Mouse (Mus musculus) brain, embryonic 14.5 days (tissue): ENCODE results near the gene Ryk. TPM values are rescaled to one million over a fixed set of nuclear protein-coding genes. Genes with fewer than 3 reads are reported as not detected.
A peak's percentile ranks its signal among the peaks of the same experiment; 100 is the strongest.

ENCODE experiments used
- DNase-seq: peaks from one replicate; pipeline ENCODE4 v3.0.0-alpha.2; 2011; ENCODE audit warnings: low read depth
- CTCF ChIP-seq: fragments of 200-500 bp; IDR thresholded peaks from 2 replicates; pipeline ENCODE4 v1.5.1; 2012; ENCODE audit warnings: inconsistent platforms, mild to moderate bottlenecking, moderate library complexity, borderline replicate concordance; ENCODE audit not compliant: insufficient read depth, insufficient read length; ENCODE audit errors: extremely low read depth
- POLR2A ChIP-seq: fragments of 200-500 bp; IDR thresholded peaks from 2 replicates; pipeline ENCODE4 v1.6.1; 2012; ENCODE audit warnings: mild to moderate bottlenecking, inconsistent platforms, borderline replicate concordance; ENCODE audit not compliant: poor library complexity, insufficient read depth, insufficient read length, severe bottlenecking; ENCODE audit errors: extremely low read depth
- polyA plus RNA-seq: library from polyadenylated mRNA; depleted of rRNA; stranded (reverse); fragments of >200 nt; gene quantifications from 2 replicates; pipeline ENCODE4 v1.2.3, GENCODE M21; 2012; rRNA removed

The Ryk gene
- polyA plus RNA-seq, 1 experiment = 53.0 TPM

GRCm38 (mm10) chr9:102942221-102942620 lies 107.5 kb downstream of the Ryk start:
- peak; percentile 32 for DNase-seq

GRCm38 (mm10) chr9:102944891-102945290 lies 110.2 kb downstream of the Ryk start:
- TF ChIP-seq POLR2A (no peak), CTCF (no peak)
- no peak for DNase-seq

More at GRCm38 (mm10) chr9:102942221-102942620, 107.5 kb downstream of the Ryk start:
- TF ChIP-seq CTCF (no peak), POLR2A (no peak)

GRCm38 (mm10) chr9:102946469-102947015 lies 111.8 kb downstream of the Ryk start:
- no peak for TF ChIP-seq CTCF
- no peak for TF ChIP-seq POLR2A
- no peak for DNase-seq

- TF ChIP-seq CTCF (no peak), POLR2A (no peak)
- DNase-seq = no peak
These were observed 114.0 kb downstream of the Ryk start for GRCm38 (mm10) chr9:102948706-102949105.

- no peak for DNase-seq
- no peak for TF ChIP-seq CTCF
- no peak for TF ChIP-seq POLR2A
These were observed 116.6 kb downstream of the Ryk start for GRCm38 (mm10) chr9:102951091-102951994.

- DNase-seq = no peak
- TF ChIP-seq CTCF (no peak), POLR2A (no peak)
These were observed 121.1 kb downstream of the Ryk start for GRCm38 (mm10) chr9:102955866-102956265.

Other genes with a start within 250 kb of the Ryk start
- 125 and 129 TPM in 2 replicates for gene Anapc13, start 208.6 kb upstream of the Ryk start, polyA plus RNA-seq
- 21.4 and 23.8 TPM in 2 replicates for gene Cep63, start 208.4 kb upstream of the Ryk start, polyA plus RNA-seq
- 53.3 and 83.2 TPM in 2 replicates for gene Amotl2, start 118.2 kb upstream of the Ryk start, polyA plus RNA-seq
- gene Slco2a1, start 153.8 kb downstream of the Ryk start, polyA plus RNA-seq = 1.2 and 1.9 TPM in 2 replicates